Mouse (Mus musculus): Measurements from ENCODE around the gene Foxo3.

Gene Foxo3

DNA sequence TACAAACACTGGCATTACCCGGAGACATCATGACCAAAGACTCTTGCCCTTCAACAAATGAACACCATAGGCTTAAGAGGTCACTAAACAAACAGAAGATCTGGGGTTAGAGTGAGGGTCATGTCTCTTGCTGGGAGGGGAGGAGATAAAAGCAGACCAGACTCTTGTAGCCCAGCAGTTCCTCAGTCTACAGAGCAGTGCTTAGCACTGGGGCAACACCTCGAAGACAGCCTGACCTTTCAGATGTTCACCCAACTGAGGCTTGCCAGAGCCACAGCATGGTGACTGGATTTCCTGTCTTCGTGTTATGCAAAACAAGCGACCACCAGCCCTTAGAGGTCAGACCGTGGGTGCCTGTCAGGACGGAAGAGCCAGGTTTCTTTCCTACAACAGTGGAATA lies 83.6 kb downstream of the Foxo3 start:
- in situ Hi-C loops (cut with MboI; ENCODE audit: low sequenced_read_pairs) = no loop called here

DNA sequence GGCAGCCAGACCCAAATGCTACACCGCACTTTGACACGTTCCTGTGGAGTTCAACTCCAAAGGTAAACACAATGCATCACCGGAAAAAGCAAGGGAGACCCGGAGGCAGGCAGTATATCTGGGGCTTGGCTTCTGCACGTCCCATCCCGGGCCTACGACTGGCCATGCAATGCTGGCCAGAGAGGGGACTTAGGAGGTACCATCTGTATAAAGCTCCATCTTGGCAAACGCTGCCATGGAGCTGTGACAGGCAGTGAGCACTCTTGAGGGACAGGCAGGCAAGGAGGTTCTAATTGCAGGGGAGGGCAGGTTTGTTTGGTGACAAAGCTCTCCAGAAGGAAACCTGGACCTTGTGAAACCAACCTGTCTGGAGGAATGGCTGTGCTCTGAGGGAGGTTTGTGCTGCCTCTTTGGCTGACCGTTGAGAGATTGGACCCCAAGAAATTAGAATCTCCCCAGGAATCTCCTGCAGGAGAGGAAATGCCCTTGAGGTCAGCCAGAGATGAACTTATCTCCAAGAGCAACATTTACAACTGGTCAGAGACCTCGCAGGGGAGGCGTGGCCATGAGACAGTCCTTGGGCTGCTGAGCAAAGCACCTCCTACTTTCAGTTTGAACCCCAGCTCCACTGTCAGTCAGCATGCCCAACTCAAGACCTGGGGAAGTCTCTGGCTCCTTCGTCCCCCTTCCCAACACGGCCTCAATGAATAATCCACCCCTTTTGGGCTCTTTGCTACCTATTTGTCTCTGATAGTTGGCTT lies 86.7 kb downstream of the Foxo3 start:
- in situ Hi-C loops (cut with MboI; ENCODE audit: low sequenced_read_pairs) = no loop called here

DNA sequence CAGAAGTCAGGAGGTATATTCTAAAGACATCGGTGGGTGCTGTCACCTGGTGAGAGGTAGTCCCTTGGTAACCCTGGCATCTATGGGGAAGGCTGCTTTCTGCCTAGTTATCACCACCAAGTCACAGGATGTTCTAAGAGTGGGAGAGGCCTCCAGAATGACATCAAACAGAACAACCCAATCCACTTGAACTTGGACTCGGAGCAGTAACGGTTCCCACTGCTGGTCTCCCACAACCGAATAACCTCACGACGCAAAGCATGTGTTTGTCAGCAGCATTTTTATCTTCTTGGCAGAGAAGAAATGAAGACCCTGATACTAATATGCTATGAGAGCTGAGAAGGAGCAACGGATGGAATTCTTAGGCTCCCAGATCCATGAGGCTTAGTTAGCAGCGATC lies 87.5 kb downstream of the Foxo3 start:
- in situ Hi-C loops (cut with MboI; ENCODE audit: low sequenced_read_pairs) = no loop called here

DNA sequence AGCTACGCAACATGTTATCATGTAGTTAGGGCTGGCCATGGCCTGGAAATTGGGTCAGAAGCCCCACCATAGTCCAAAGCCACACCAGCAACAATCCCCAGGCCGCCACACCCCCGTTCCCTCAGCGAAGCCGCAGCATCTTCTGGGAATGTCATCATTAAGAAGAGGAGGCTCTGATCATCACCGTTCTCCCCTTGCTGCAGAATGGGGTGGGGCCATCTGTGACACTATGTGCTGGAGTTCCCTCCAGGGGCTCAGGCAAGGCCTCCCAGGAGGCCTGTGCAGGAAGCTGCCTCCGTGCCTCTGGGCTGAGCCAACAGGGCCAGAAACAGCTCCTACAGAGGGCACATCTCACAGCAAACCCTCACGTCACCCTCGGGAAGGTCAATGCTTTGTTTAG lies 88.5 kb downstream of the Foxo3 start:
- in situ Hi-C loops (cut with MboI; ENCODE audit: low sequenced_read_pairs) = no loop called here

DNA sequence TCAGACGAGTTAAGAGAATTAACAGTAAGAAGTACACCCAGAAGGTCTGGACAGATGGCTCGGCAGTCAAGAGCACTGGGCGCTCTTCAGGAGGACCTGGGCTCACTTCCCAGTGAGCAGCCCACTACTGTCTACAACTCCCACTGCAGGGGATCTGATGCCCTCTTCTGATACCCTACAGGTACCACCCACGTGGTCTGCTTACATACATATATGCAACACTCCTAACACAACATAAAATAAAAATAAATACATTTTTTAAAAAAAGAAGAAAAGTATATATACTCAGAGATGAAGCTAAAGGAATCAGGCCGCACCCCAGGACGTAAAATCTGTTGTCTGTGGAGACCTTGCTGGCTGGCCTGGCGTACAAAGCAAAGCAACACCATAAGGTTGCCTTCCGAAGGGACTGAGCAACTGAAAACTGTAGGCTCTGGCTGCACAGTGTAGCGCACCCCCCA lies 89.6 kb downstream of the Foxo3 start:
- in situ Hi-C loops (cut with MboI; ENCODE audit: low sequenced_read_pairs) = no loop called here

DNA sequence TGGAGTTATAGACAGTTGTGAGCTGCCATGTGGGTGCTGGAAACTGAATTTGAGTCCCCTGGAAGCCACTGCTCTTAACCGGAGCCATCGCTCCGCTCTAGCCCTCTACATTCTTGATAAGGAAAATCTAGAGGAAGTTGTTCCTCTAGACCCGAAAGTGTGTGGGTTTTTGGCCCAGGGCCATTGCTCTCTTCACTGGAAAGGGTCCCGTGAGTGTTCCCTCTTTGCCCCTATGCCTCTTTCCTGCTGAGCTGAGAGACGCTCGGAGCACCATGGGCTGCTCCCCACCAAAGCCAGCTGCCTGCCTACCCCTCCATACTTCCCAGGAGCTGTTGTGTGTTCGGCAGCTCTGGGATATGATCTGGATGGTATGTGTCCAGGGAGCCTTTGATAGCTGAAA lies 96.2 kb downstream of the Foxo3 start:
- in situ Hi-C loops (cut with MboI; ENCODE audit: low sequenced_read_pairs) = no loop called here

DNA sequence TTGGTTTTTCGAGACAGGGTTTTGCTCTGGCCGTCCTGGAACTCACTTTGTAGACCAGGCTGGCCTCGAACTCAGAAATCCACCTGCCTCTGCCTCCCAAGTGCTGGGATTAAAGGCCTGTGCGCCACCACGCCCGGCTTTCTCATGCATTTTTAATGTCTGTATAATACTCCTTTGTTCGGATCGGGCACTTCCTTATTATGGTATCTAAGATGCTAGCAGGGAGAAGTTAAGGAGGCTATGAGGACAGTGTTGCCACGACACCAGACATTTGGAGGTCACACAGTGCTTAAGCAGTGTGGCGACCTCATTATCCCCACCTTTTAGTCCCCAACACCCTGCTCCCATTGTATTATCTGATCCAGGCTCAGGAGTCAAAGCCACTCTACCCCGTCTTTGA lies 97.8 kb downstream of the Foxo3 start:
- in situ Hi-C loops (cut with MboI; ENCODE audit: low sequenced_read_pairs) = no loop called here

DNA sequence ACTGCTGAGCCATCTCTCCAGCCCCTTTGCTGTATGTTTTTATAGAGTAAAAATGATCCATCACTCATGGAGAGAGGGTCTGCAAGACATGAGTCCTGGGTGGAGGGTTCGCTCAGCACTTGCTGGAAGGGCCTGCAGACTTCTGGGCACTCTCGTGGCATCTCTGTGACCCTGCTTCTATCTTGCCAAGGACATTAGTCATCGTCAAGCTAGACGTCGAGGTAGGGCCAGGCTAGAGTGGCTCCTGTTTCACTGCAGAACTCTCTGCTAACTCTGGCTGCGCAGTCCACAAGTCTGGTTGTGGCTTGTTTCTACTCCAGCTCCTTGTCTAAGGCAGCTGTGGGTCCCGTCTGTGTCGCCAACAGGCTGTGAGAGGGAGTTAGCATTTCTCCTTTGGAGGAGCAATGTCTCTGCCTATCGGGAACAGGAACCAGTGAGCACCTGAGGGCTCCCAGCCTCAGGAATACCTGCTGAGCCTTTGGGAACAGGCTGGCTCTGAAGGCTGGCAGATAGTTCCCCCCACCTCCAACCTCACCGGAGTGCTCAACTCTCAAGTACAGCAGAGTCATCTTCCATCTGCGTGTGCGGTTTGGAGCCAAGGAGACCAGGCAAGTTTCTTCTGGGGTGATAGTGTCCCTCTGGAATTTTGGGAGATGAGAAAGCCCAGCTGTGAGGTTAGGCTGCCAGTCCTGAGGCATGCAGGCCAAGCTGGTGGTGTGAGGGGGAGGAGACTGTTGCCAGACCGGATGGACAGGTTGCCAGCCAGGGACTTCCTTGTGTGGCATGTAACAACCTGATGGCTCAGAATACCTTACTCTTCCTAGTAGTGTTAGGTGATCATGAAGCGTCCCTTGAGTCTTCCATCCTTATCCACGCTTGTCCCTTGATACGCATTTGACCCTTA lies 98.5 kb downstream of the Foxo3 start:
- in situ Hi-C loops (cut with MboI; ENCODE audit: low sequenced_read_pairs) = no loop called here

DNA sequence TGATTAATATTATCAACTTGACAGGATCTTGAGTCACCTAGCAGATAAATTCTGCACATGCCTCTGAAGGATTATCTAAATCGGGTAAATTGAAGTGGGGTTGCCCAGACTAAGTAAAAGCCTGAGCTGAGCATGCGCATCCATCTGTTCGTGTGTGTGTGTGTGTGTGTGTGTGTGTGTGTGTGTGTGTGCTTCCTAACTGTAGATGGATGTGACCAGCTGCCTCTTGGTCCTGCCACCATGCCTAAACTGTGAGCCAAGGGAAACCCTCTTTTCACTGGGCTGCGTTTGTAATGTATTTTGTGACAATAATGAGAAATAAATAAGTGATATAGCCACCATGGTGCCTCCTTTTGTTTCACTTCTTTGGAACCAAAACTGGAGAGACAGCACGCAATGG lies 102.3 kb downstream of the Foxo3 start:
- in situ Hi-C loops (cut with MboI; ENCODE audit: low sequenced_read_pairs) = no loop called here

DNA sequence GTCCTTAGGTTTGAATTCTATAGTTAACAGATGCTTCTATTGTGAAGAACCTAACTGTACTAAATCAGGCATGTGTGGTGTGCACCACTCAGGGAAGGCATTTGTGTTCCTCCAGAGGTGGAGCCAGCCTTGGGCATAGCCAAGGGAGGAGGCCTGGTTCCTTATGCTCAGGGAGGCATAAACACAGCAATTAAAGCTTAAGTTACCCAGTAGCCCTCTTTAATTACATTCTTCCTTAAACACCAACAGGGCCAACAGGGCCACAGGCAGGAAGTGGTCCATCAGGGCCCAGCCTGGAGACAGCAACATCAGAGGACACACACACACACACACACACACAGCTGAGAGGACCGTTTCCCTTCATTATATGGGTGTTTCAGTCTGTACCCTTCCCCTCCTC lies 102.7 kb downstream of the Foxo3 start:
- in situ Hi-C loops (cut with MboI; ENCODE audit: low sequenced_read_pairs) = no loop called here

DNA sequence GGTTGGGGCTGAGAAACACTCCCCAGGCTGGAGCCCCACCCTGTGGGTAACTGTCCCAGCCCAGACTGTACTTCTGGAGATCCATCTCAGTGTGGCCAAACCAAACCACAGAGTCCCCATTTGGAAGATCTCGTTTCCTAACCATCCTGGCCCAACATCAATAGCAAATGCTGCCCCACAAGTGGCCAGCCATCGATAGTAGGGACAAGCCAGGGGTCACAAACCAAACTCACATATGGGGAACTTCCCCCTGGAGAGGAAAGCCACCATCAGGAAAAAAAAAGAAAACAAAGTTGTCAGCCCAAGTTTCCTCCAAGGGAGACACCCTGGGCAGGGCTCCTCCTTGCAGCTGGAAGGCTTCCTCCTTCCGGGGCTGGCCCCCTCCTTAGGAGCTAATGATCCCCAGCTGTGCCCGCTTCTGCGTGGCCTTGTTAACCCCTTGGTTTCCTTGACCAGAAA lies 105.6 kb downstream of the Foxo3 start:
- in situ Hi-C loops (cut with MboI; ENCODE audit: low sequenced_read_pairs) = no loop called here

DNA sequence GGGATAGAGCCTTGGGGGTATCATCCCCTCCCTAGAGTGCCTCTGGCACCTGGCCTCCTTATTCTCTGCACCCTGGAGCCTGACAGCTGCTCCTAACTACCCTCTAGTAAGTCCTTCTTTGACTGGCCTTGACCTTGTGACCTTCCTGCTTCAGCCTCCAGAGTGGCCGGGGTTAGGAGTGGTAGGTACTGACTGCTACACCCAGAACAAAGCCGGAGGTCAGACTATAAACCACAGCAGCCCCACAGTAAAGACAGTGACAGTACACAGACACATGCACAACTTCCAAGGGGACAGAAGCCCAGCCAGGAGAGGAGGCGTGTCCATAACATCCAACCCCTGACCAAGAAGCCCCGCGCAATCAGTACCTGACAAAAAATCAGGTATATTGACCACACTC lies 106.4 kb downstream of the Foxo3 start:
- in situ Hi-C loops (cut with MboI; ENCODE audit: low sequenced_read_pairs) = no loop called here

DNA sequence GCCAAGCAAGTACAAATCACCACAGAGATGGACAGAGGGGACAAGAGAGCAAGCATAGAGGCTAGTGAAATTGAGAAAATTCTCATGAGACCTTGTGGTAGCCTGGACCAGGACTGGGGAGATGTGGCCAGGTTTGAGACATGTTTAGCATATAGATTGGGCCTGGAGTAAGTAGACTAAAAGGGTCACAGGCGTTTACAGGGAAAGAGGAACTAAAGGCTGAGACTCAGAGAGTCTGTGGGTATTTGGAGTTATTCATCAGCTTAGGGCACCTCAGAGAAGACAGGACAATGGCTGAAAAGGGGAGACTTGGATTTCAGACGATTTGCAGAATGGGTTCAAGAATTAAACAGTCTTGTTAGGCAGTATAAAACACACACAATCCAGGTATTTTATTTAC lies 121.8 kb downstream of the Foxo3 start:
- in situ Hi-C loops (cut with MboI; ENCODE audit: low sequenced_read_pairs) = no loop called here

DNA sequence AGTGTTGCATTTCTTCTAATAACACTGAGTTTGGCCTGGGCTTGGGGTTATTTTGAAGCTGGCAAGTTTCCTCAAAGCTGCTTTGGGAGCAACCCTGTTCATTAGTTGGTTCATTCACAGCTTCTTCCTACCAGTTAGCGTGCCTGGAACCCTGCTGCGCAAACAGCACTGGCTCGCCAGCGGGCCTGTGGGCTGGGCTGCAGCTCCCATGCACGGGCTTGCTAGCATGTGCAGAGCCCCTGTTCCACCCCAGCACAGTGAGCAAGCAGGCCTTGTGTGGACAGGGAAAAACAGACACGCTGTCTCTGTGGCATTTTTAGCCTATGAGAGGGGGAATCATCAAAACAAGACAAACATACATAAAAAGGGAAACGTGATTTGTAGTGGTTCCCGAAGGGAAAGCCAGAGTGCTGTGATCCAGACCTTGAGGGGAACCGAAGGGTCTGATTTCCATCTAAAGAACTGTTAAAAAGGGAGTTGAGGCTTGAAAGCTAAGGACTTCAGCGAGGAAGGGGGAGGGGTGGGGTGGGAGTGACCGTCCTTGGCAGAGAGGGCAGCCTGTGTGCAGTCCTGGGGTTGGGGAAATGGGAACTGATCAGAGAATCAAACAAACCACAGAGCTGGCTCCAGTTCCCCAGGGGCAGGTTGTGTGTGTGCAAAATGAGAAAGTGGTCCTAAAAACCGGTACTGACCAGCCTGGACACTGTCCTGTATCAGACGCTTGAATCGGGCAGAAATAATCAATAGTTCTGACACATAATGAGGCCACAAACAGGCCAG lies 123.9 kb downstream of the Foxo3 start:
- in situ Hi-C loops (cut with MboI; ENCODE audit: low sequenced_read_pairs) = no loop called here

DNA sequence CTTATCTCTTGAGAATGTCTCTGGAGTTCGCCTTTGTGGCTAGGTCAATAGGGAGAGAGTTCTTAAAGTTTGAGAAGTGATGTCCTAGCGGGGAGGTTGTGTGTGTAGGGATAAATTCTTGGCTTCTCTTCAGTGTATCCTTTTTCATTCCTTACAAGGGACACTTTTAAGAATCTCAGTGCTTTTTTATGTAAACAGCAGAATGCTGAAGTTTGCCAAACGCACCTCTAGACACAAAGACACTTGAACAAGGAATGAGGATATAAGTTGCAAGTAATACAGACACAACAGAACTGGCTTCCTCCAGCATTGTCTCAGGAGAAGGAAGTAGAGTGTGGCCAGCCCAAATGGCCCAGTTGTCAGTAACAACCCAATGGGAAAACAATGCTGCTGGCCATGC lies 126.8 kb downstream of the Foxo3 start:
- in situ Hi-C loops (cut with MboI; ENCODE audit: low sequenced_read_pairs) = no loop called here

DNA sequence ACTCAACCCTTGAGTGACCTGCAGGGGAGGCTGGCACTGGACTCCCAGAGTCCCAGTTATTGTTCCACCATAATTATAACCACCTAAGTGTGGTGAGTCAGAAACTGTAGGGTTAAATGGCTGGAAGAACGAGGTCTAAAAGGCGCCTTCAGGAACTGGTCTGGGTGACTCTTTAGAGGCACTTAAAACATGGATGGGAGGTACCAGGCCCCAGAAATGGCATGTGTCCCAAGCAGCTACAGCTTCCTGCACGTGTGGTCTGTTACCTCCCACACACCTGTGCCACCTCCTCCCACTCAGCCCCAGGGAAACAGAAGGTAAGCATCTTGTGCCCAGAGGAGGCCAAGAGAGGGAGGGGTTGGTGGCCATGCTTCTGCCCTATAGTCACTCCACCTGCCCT lies 128.2 kb downstream of the Foxo3 start:
- in situ Hi-C loops (cut with MboI; ENCODE audit: low sequenced_read_pairs) = no loop called here

DNA sequence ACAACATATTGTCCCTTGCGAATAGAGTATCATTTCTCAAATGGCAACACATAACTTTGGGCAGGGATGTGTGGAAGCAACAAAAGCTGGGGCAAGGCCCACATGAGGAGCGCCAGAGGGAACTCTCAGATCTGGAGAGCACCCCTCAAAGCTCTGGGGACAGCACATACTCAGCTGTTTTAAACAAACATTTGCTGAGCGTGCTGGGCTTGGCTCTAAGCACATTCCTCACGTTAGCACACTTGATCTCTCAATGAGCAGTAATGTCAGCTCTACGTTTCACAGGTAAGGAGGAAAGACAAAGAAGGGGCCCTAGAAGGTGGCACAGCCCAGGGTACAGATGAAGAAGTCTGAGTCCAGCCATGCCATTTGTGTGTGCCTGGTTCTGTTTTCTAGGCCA lies 131.3 kb downstream of the Foxo3 start:
- in situ Hi-C loops (cut with MboI; ENCODE audit: low sequenced_read_pairs) = no loop called here

DNA sequence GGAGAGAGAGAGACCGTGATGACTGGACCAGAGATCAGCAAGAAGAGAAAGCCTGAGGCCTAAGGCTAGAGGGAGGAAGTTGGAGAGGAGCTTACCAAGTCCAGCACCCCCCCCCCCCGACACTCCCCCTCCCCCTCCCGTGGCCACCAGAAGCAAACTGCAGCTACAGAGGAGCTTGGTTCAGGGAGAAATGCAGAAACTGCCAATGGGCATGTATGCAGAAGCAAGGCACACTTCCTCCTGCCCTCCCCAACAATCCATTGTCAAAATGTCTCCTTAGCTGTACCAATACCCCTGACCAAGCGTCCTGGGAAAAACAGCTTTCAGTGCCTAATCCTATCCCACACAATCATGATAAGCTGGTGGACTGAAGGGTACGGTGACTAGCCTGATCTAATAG lies 131.8 kb downstream of the Foxo3 start:
- in situ Hi-C loops (cut with MboI; ENCODE audit: low sequenced_read_pairs) = no loop called here

DNA sequence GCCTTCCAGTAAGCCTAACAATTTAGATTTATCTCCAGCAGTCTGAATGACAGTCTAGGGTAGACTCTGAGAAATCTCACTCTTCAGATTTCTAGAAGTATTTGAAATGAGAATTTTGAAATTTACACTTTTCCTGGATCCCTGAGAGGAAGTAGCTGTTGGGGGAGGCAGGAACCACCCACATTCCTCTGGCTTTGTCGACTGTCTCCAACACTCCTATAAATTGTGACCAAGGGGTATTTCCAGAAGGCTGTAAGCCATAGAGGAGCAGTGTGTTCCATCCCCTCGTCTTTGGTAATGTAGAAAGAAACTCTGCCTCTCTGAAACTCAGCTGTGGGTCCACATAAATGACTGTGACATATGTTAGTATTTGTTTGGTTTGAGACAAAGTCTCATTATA lies 132.4 kb downstream of the Foxo3 start:
- in situ Hi-C loops (cut with MboI; ENCODE audit: low sequenced_read_pairs) = no loop called here

DNA sequence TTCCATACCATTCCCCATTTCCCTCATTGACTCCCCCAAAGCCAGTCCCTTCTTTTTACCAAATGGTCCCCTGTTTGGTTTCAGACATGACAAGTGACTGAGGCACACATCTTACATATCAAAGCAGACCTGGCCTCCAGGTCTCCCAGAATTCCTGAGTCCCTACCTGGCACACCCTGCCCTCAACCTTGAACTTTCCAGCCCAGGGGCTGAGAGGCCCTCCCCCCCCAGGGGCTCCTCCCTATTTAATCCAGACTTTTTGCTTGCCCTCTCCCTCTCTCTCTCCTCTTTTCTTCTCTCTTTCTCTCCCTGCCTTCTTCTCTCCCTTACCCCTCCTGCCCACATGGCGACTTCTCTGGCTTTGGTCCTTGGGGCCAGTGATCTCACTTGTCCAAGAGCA lies 133.8 kb downstream of the Foxo3 start:
- in situ Hi-C loops (cut with MboI; ENCODE audit: low sequenced_read_pairs) = no loop called here

DNA sequence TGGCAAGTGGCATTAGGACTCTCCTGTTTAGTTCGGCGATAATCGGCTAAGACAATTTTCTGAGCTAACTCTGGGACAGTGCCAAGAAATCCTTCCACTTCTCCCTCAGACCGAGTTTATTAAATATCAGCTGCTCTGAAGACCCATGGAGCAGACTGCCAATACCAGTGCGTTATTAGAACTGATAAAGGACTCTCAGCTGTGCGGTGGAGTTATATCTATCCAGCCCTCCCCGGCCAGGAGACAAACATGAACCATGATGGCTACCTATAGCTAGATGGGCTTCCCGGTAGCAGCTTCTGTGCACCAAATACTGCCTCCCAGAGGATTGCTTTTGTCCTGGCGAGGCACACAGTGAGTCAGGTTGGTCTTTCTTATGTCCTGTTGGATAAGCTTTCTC lies 134.5 kb downstream of the Foxo3 start:
- in situ Hi-C loops (cut with MboI; ENCODE audit: low sequenced_read_pairs) = no loop called here
